Mouse (Mus musculus) forelimb bud, embryonic 11.5 days (tissue): ENCODE results near the gene Nes.
A peak's percentile ranks its signal among the peaks of the same experiment; 100 is the strongest.

Source experiments
- DNase-seq: peaks from one replicate; pipeline ENCODE4 v3.0.0-alpha.2; 2012; ENCODE audit warnings: low read depth, low spot score

The Nes gene

DNA sequence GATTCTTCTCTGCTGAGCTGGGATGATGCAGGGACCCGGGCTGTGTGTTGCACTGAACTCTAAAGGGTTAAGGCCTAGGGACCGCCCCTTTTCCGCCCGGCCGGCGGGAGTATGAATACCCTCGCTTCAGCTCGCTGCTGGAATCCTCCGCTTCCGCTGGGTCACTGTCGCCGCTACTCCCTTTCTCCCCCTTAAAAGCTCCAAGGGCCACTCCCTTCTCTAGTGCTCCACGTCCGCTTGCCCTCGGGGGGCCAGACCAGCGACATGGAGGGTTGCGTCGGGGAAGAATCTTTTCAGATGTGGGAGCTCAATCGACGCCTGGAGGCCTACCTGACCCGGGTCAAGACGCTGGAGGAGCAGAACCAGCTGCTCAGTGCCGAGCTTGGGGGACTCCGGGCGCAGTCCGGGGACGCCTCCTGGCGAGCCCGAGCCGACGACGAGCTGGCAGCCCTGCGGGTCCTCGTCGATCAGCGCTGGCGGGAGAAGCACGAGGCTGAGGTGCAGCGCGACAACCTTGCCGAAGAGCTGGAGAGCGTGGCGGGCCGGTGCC, at the start of gene Nes:
TSS of gene Nes (plus strand) at position 140 of the 550 bp plus-strand sequence.
- peak; percentile 80 for DNase-seq

GRCm38 (mm10) chr3:87924996-87925395, 45.9 kb upstream of the Nes start:
- no peak for DNase-seq

DNA sequence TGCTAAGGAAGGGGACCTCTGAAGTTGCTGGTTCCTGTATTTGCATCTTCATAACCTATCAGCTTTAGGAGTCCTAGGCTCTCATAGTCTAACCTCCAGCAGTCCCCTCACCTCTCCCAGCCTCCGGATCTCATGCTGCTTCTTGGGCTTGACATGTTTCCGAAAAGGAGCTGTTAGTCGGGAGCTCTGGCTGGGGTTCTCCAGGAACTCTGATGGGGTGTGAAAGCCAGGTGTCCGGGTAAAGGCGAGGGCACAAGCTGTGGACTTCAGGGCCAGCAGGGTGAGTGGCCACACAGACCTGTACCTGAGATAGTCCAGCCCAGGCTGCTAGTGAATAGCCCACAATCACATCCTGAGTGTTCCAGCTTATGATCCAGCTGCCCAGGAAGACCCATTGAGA, 43.4 kb upstream of the Nes start:
- DNase-seq = no peak

- DNase-seq = no peak
These were observed 41.4 kb upstream of the Nes start for GRCm38 (mm10) chr3:87929341-87930077.

GRCm38 (mm10) chr3:87930078-87930795, 40.6 kb upstream of the Nes start, which contains the start of the genes Isg20l2 and Rrnad1:
Gene Isg20l2, plus strand, starts transcription at chr3:87930314.
Gene Rrnad1, minus strand, starts transcription at chr3:87930717.
- peak; percentile 97 for DNase-seq

DNA sequence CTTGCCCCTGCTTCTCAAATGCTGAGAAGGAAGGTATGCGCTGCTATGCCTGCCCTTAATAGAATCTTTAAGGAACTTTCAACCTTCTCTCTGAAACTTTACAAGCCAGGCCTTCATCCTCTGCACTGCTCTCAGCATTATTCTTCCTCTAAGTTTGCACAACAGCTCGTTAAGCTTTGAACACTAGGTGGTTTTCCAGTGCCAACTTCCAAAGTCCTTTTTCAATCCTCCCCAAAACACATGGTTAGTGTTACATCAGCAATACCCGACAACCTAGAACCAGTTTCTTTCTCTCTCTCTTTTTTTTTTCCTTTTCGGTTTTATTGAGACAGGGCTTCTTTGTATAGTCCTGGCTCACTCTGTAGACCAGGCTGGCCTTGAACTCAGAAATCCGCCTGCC, 36.9 kb upstream of the Nes start:
- DNase-seq = no peak

DNA sequence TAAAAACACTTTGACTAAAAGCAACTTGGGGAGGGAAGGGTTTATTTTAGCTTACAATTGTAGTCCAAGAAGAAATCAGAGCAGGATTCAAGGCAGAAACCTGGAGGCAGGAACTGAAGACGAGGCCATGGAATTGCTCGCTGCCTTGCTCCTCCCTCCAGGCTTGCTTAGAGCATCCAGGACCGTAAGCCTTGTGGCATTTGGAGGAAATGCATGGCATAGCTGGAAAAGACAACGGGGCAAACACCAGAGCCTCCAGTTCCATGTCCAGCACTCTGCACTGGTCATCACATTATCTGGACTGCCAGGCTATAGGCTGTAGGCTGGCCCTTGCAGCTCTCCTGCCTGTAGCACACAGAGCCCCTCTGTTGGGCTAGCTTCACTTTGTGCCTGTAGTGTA, 36.4 kb upstream of the Nes start:
- DNase-seq = no peak

GRCm38 (mm10) chr3:87935201-87935600, 35.7 kb upstream of the Nes start:
- no peak for DNase-seq

DNA sequence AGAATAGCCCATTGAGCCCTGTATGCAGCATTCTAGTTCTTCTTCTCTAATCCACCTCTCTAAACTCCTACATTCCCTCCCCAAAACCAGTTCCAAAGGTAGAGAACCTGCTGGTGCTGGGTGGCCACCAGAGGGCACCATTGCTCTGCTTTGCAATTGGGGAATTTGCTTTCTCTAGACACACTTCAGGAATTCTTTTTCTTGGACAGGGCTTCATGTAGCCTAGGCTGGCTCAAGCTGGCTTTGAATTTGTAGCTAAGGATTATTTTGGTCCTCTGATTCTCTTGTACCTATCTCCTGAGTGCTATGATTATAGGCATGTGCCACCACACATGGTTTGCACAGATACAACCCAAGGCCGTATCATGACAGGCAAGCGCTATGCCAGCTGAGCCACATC, 35.1 kb upstream of the Nes start:
- DNase-seq = peak; percentile 90

GRCm38 (mm10) chr3:87940611-87941010, 30.3 kb upstream of the Nes start:
- DNase-seq = no peak

DNA sequence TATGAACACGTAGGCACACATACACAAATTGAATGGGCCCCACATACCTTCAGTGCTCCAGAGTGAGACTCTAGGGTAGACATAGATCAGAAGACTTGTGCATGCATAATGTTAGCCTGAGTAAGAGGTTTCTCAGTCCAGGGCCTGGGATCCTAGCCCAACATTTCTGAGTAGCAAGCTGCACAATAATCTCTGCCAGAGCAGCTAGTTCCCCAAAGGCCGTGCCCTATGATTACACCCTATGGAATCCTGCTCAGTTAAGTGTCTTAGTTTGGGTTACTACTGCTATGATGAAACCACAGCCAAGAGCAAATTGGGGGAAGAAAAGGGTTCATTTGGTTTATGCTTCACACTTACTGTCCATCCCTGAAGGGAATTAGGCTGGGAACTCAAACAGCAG, 28.4 kb upstream of the Nes start:
- DNase-seq = no peak

DNA sequence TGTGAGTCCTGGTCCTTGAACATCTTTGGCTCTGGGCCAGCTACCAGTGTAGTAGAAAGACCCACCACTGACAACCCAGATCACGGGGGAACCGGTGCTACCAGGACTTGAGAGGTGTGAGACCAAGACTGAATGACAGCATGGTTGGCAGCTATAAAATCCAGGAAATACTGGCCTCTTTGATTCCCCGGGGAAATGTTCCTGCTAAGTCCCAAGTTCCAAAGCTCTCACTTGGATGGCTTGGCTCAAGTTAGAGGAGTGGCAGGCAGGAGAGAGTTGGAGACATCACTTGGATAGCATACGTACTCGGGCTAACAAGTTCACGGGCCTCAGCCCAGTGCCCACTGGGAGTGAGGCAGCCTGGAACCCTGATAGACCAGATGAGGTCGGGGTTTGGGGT, 27.3 kb upstream of the Nes start:
- DNase-seq = no peak

DNA sequence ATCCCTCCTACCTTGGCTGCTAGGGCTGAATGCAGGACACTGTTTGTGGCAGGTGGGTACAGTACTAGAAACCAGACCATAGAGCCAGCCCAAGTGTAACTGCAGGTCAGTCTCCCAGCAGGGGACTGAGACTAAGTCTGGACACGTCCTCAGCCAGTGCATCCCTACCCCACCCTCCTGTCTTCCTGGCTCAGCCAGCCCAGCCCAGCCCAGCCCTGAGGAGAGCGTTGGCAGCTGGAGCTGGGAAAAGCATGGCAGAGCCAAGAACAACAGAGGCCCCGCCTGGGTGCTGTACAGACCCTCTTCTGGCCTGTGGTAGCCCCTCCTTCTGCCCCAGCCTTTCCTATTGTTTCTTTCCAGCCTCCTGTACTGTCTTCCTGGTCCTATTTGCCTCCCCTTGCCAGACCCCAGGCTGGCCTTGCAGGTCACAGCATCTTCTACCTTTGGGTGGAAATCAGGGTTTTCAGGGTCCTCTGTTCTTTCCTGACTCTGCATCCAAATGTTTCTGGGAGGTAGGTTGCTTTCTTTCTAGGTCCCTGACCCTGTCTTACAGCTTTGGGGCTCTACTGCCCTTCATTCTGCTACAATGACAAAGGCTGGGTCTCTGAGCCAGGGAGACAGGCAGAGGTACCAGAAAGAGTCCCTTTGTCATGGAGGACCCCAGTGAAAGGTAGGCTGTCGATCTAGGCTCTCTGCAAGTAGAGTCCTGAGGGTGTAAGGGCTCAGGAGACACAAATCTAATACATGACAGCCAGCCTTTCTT, 25.9 kb upstream of the Nes start:
- DNase-seq = no peak

- DNase-seq = peak; percentile 74
These were observed 24.9 kb upstream of the Nes start for GRCm38 (mm10) chr3:87945781-87946540.

- peak; percentile 73 for DNase-seq
These were observed 24.4 kb upstream of the Nes start for GRCm38 (mm10) chr3:87946541-87946860.

- DNase-seq = no peak
These were observed 23.6 kb upstream of the Nes start for GRCm38 (mm10) chr3:87947056-87947810.

- peak; percentile 89 for DNase-seq
These were observed 23.1 kb upstream of the Nes start for GRCm38 (mm10) chr3:87947811-87948199.

GRCm38 (mm10) chr3:87948378-87949265, 22.3 kb upstream of the Nes start, which contains the start of gene Crabp2:
Gene Crabp2, plus strand, starts transcription at chr3:87948666.
- peak; percentile 83 for DNase-seq

DNA sequence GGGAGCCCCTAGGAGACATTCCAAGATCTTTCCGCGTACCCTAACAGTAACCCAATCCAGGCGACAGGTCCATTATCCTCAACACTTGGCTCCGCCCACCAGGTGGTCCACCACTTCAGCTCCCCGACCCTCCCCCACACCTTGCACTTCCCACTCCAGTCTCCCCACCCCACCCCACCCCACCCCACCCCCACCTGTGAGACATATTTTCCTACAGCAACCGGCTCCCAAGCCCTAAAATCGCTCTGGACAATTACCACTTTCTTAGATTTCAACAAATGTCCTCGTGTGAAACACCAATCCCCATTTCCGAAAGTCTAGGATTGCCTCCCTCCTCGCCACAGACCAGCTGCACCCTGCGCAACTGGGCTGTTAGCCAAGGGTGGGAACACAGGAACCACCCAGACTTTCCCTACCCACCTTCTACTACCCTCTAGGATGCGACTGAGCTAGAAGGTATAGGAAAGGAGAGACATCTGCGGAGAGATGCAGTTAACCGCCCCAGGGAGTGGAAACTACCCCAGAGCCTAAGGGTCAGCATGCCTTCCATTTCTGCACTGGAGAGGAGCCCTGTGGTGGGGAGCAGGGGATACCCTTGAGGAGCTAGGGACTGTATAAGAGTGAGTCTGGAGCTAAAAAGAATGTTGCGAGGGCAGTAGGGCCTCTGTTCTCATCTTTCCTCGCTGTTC, 21.5 kb upstream of the Nes start:
- peak; percentile 75 for DNase-seq
